Mouse (Mus musculus) cerebellum, postnatal 14 days (tissue): ENCODE data around the gene Chmp6.

Source experiments
- DNase-seq, 2 experiments: peaks; one replicate each; pipeline ENCODE4 v3.0.0; 2021; ENCODE audit warnings: mixed read lengths in 2 of 2

The Chmp6 gene

DNA sequence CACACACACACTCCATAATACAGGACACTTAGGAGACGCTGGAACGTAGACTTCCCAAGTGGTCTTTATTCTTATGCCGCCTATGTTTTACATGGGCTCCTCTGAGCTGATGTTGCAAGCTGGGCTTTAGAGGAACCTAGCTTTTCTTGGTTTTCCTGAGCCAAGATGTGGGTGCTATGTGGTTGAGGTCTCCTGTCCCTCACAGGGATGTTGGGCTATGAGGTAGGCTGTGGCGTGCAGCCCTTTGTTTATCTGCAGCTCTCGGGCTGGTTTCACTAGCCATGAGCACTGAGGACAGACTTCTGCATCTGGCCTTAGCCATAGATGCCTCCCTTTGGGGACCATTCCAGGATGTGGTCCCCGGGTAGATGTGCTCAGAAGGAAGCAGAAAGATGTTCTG, 47.4 kb downstream of the Chmp6 start:
- no peak for DNase-seq

DNA sequence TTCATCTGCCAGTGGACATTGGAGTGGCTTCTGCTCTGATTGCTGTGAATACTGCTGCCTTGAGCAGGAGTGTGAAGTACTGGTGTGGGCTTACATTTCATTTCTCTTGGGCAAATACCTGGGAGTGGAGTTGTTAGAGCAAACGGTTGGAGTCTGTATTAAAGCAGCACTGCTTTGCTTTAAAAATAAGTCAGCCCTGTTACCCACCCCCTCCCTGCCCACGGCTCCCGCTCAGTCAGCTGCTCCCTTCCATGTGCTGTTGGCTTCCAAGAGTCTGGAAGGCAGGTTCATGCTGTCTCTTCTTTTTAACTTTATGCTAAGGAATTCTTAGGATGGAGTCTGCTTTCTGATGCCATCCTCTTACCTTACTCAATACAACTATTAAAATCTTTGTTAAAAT, 48.3 kb downstream of the Chmp6 start:
- no peak for DNase-seq

DNA sequence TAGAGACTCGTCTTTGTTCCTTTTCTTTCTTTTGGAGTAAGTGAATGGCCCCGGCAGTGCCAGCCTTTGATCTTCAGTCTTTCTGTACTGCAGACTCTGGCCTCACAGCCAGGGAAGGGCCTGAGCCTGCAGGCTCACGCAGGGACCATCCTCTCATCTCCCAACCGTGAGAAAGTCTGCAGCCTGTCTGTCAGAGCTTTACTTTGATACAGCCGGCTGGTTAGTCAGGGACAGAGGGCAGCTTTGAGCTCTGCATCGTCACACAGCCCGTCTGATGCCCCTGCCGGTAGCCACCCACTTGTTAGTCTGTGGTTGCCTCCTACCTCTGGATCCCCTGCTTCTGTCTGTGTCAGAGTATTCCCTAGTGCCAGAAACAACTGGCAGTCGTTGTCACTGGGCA, 51.8 kb downstream of the Chmp6 start:
- no peak for DNase-seq

DNA sequence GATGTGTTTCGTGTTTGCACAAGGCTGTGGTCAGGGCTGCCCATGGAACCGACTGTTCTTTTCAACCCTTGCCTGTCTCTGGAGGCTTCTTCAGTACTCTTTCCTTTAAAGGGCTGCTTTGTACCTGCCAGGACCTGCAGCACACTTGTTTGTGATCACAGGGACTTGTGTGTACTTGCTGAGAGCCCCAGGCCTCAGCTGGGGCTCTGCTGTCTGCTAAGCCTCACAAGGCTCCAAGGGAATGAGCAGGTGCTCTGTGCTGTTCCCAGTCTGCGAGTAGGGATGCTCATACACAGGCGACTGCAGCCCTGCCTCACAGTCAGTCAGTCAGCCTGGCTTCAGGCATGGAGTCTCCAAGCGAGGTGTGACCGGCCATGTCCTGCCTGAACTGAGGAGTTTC, 53.1 kb downstream of the Chmp6 start:
- DNase-seq: no peak

DNA sequence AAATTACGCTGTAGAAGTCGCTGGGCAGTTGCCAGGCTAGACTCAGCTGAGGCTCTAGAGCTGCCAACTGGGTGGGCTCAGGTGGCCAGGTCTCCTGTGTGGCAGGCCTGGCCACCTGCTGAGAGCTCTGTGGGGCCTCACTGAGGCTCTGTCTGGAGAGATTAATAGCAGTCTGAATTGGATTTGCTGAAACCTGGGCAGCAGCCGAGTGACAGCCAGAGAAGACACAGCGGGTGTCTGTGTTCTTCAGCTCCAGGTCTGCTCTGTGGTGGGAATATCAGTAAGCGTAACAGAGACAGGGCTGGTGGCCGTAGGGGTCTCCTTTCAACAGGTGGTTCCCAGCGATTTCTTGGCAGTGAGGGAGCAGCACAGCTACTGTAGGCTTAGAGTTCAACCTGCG, 54.2 kb downstream of the Chmp6 start:
- DNase-seq: no peak

DNA sequence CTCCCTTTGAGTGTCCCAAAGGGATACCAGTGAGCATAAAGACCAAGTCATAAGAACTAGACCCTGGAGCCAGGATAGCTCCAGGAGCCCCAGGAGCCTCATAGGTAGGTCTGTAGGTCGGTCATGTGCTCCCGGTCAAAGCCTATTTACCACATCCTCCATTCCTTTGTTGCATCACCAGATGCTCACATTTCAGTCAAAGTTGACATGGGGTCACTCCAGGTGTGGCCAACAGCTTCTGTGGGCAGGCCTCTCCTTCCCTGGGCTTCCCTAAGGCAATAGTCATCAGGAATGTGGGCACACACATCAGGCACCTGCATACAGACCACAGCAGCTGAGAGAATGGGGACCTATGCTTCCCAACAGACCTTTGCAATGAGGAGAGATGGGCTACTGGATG, 54.7 kb downstream of the Chmp6 start:
- DNase-seq: no peak
